Mouse (Mus musculus) stomach, embryonic 14.5 days (tissue): ENCODE measurements around the gene Svs5. TPM values are rescaled to one million over a fixed set of nuclear protein-coding genes. Genes with fewer than 3 reads are reported as not detected.

ENCODE experiments used
- ATAC-seq: fragments of 200-750 bp; cut with Nextera tagmentation; 2 replicates; pipeline ENCODE4 v1.8.0; 2017; ENCODE audit warnings: low read depth, moderate TSS enrichment; ENCODE audit not compliant: insufficient number of reproducible peaks, insufficient read depth, low FRiP score
- H3K27ac ChIP-seq: fragments of 300-500 bp; sonication (generic); 2 replicates; pipeline ENCODE4 v1.5.1; 2014; ENCODE audit warnings: mild to moderate bottlenecking, low read length, moderate library complexity, mixed read lengths
- H3K27me3 ChIP-seq: fragments of 300-500 bp; sonication (generic); 2 replicates; pipeline ENCODE4 v1.6.1; 2014; ENCODE audit warnings: low read length, control low read depth, mixed read lengths; ENCODE audit not compliant: control insufficient read depth, insufficient read depth
- H3K36me3 ChIP-seq: fragments of 300-500 bp; sonication (generic); 2 replicates; pipeline ENCODE4 v1.6.1; 2014; ENCODE audit warnings: mild to moderate bottlenecking, control low read depth, low read length, moderate library complexity, mixed read lengths; ENCODE audit not compliant: control insufficient read depth, insufficient read depth
- H3K4me1 ChIP-seq: fragments of 300-500 bp; sonication (generic); 2 replicates; pipeline ENCODE4 v1.6.1; 2014; ENCODE audit warnings: low read length, control low read depth, mixed read lengths; ENCODE audit not compliant: control insufficient read depth, insufficient read depth
- H3K4me2 ChIP-seq: fragments of 300-500 bp; sonication (generic); replicated peaks from 2 replicates; pipeline ENCODE4 v1.6.1; 2014; ENCODE audit warnings: low read depth, low read length, control low read depth
- H3K4me3 ChIP-seq: fragments of 300-500 bp; sonication (generic); 2 replicates; pipeline ENCODE4 v1.5.1; 2014; ENCODE audit warnings: low read depth, low read length, control low read depth
- H3K9ac ChIP-seq: fragments of 300-500 bp; sonication (generic); replicated peaks from 2 replicates; pipeline ENCODE4 v1.6.1; 2014; ENCODE audit warnings: low read depth, mild to moderate bottlenecking, control low read depth, low read length, moderate library complexity, mixed read lengths
- H3K9me3 ChIP-seq: fragments of 300-500 bp; sonication (generic); 2 replicates; pipeline ENCODE4 v1.6.1; 2016; ENCODE audit warnings: low read depth, low read length, control low read depth; ENCODE audit not compliant: control insufficient read depth
- WGBS: fragments of 180-500 bp; shearing (Covaris S2); extraction: QIAGEN DNeasy Blood & Tissue Kit; methylation state at CpG from one replicate; pipeline ENCODE4 v1.1.7; 2014; 5-methylcytosine and 5-hydroxymethylcytosine counted together
- polyA plus RNA-seq: library from polyadenylated mRNA; unstranded; fragments of >200 nt; fragmentation: Nextera tagmentation; extraction: Ambion mirVana; gene quantifications from 2 replicates; pipeline ENCODE4 v1.2.1, GENCODE M21; 2014

Gene Svs5
- polyA plus RNA-seq, 1 experiment from 2014 or later, result not detected

- no peaks in the 10 kb centered on the region for H3K4me1 ChIP-seq
- ATAC-seq, result no peak
- H3K27ac ChIP-seq, result no peak overlapping the region
- H3K4me2 ChIP-seq, result no peak overlapping the region
- no peaks in the 10 kb centered on the region for H3K9me3 ChIP-seq
- H3K36me3 ChIP-seq, result no peaks in the 10 kb centered on the region
- H3K4me3 ChIP-seq, result no peak overlapping the region
- no peaks in the 10 kb centered on the region for H3K27me3 ChIP-seq
- H3K9ac ChIP-seq, result no peak overlapping the region
- 75% methylated on average over 6 of the region's 6 CpGs for WGBS
These were observed 36.1 kb downstream of the Svs5 start for GRCm38 (mm10) chr2:164368620-164369105.

GRCm38 (mm10) chr2:164371371-164371770, 38.8 kb downstream of the Svs5 start:
- Histone ChIP-seq H3K9me3 (no peaks in the 10 kb centered on the region), H3K27me3 (no peaks in the 10 kb centered on the region), H3K27ac (no peak overlapping the region), H3K4me3 (no peak overlapping the region), H3K36me3 (no peaks in the 10 kb centered on the region), H3K4me2 (no peak overlapping the region), H3K4me1 (no peaks in the 10 kb centered on the region), H3K9ac (no peak overlapping the region)
- 66% methylated on average over 3 of the region's 3 CpGs for WGBS
- no peak for ATAC-seq

DNA sequence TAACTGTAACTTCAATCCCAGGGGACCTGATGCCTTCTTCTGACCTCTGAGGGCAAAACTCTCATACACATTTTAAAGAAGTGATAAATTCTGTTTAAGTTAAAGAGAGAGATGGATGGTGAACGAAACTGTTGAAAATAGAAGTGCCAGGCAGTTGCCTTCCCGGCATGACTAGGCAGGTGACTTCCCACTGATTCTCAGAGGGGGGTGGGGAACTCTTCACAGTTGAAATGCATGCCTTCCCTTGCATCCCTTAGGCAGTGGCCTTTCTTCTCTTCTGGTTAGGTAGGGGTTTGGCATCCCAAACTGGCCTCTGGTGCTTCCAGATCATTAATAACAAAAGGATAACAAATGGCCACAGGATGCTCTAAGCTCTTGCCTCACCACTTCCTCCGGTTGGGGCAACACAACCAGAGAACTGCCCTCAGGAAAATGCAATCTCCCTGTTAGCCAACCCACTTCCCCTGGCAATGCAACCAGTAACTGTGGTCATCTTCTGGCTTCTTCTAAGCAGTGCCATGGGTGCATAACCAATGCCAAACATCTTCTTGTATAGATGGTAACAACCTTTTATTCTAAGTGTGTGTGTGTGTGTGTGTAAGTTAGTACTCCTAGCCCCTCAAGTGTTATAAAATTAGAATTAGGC, 40.0 kb downstream of the Svs5 start:
- WGBS, result 16% methylated on average over 3 of the region's 3 CpGs
- ATAC-seq, result no peak

DNA sequence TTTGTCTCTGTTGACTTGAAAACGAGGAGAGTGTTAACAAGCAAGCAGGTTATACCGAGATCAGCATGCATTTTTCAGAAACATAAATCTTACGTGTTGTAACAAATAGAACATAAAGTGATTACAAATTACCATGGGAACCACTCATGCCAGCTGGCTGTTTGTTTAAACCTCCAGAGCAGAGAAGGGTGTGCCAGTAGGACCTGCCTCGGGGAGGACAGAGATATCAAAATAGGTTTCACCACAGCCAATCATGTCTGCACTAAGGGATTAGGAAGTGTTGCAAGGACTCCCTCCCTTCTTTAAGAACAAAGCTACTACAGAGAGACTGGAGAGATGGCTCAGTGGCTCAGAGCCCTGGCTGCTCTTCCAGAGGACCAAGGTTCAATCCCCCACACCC, 40.6 kb downstream of the Svs5 start:
- no peaks in the 10 kb centered on the region for H3K36me3 ChIP-seq
- no peak overlapping the region for H3K4me2 ChIP-seq
- no peak for ATAC-seq
- no peak overlapping the region for H3K27ac ChIP-seq
- whole genome bisulfite sequencing, result 22% methylated on average over 4 of the region's 4 CpGs
- H3K9ac ChIP-seq, result no peak overlapping the region
- H3K27me3 ChIP-seq, result no peaks in the 10 kb centered on the region
- H3K9me3 ChIP-seq, result no peaks in the 10 kb centered on the region
- H3K4me3 ChIP-seq, result no peak overlapping the region
- H3K4me1 ChIP-seq, result no peaks in the 10 kb centered on the region

More for the DNA sequence above, 40.0 kb downstream of the Svs5 start:
- Histone ChIP-seq H3K27ac (no peak overlapping the region), H3K4me3 (no peak overlapping the region), H3K4me1 (no peaks in the 10 kb centered on the region), H3K27me3 (no peaks in the 10 kb centered on the region), H3K4me2 (no peak overlapping the region), H3K9ac (no peak overlapping the region), H3K9me3 (no peaks in the 10 kb centered on the region), H3K36me3 (no peaks in the 10 kb centered on the region)

DNA sequence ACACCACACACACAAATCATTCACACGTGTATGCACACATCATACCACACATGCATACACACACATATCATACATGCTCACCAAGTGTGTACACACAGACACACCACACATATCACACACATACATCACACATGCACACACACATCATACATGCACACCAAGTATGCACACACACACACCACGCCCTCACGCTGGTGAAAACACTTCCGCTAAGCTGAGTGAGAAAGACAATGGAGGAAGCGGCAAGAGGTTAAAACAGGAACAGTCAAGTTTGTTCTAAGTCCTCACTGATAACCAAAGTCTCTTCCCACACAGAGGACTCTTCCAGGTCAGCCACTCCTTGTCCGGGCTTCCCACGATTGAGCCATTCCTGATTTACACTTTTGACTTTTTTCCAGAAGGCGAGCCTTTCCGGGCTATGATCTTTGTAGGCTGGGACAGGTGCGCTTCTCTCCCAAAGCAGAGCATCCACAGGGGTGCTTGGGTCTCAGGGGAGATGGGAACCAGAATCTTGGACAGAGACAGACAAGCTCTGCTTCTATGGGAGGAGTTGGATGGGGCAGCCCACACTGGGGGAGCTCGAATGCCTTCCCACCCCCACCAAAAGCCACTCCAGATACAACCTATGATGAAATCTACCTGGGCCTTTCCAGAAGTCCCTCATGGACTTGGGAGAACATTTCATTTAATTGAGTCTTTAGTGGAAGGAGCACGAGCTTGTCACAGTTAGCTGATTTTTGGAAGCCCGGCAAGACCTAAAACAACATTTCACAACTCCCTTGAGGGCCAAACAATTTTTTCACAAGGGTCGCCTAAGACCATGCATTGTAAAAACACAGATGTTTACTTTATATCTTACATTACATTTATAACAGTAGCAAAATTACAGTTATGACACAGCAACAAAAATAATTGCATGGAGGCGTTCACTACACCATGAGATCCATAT, 45.2 kb downstream of the Svs5 start:
- Histone ChIP-seq H3K27ac (no peak overlapping the region), H3K4me1 (no peaks in the 10 kb centered on the region), H3K9me3 (no peaks in the 10 kb centered on the region), H3K27me3 (no peaks in the 10 kb centered on the region), H3K4me3 (no peak overlapping the region), H3K36me3 (no peaks in the 10 kb centered on the region), H3K4me2 (no peak overlapping the region), H3K9ac (no peak overlapping the region)
- ATAC-seq, result no peak
- 87% methylated on average over 15 of the region's 15 CpGs for WGBS

DNA sequence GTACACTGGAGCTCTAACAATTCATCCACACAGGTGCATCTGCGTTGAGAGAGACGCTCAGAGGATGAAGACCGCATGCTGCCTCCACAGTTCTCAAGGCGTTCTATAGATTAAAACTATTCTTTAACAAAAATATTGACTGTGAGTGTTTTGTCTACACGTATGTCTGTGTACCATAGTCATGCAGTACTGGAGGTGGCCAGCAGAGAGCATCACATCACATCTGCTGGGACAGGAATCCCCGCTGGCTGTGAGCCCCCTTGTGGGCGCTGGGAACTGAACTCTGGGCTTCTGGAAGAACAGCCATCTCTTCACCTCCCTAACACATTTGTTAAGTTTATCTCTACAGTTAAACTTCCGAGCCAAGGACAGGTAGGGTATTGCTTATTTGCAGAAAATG, 49.2 kb downstream of the Svs5 start:
- Histone ChIP-seq H3K36me3 (no peaks in the 10 kb centered on the region), H3K4me1 (peaks cover 6% of the 10 kb centered on the region; the same call in 1 of the 2 replicates), H3K27me3 (no peaks in the 10 kb centered on the region), H3K4me3 (no peak overlapping the region), H3K9ac (no peak overlapping the region), H3K4me2 (no peak overlapping the region), H3K9me3 (no peaks in the 10 kb centered on the region), H3K27ac (no peak overlapping the region)
- 82% methylated on average over 8 of the region's 8 CpGs for WGBS
- ATAC-seq, result no peak

DNA sequence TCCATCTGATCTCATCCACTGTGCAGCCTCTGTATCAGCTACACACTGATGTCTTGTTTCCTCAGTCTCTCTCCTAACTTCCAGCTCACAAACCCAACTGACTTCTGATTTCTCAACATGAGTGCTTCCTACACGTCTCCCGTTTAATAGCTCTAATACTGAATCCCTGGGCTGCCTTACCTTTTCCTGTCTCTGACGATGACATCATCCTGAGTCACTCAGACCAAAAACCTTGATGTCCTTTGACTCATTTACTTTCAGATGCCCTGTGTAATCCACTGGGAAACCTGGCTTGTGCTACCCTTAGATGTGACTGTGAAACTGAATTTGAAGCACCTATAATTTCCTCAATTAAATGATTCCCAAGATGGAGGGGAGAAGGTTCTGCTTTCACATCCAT, 50.4 kb downstream of the Svs5 start:
- no peak overlapping the region for H3K27ac ChIP-seq

More for the DNA sequence above, 50.4 kb downstream of the Svs5 start:
- Histone ChIP-seq H3K9ac (no peak overlapping the region), H3K4me2 (no peak overlapping the region), H3K4me1 (peaks cover 6% of the 10 kb centered on the region; the same call in 1 of the 2 replicates), H3K36me3 (no peaks in the 10 kb centered on the region), H3K27me3 (no peaks in the 10 kb centered on the region), H3K9me3 (no peaks in the 10 kb centered on the region), H3K4me3 (no peak overlapping the region)
- ATAC-seq, result no peak
- WGBS, result 78% methylated on average over 3 of the region's 3 CpGs
